Mouse (Mus musculus) stomach, embryonic 14.5 days (tissue): ENCODE results near the gene Trim58. TPM values are rescaled to one million over a fixed set of nuclear protein-coding genes. Genes with fewer than 3 reads are reported as not detected.

Experiments
- ATAC-seq: fragments of 200-750 bp; cut with Nextera tagmentation; 2 replicates; pipeline ENCODE4 v1.8.0; 2017; ENCODE audit warnings: low read depth, moderate TSS enrichment; ENCODE audit not compliant: insufficient number of reproducible peaks, insufficient read depth, low FRiP score
- H3K27ac ChIP-seq: fragments of 300-500 bp; sonication (generic); 2 replicates; pipeline ENCODE4 v1.5.1; 2014; ENCODE audit warnings: mild to moderate bottlenecking, low read length, moderate library complexity, mixed read lengths
- H3K27me3 ChIP-seq: fragments of 300-500 bp; sonication (generic); 2 replicates; pipeline ENCODE4 v1.6.1; 2014; ENCODE audit warnings: low read length, control low read depth, mixed read lengths; ENCODE audit not compliant: control insufficient read depth, insufficient read depth
- H3K36me3 ChIP-seq: fragments of 300-500 bp; sonication (generic); 2 replicates; pipeline ENCODE4 v1.6.1; 2014; ENCODE audit warnings: mild to moderate bottlenecking, control low read depth, low read length, moderate library complexity, mixed read lengths; ENCODE audit not compliant: control insufficient read depth, insufficient read depth
- H3K4me1 ChIP-seq: fragments of 300-500 bp; sonication (generic); 2 replicates; pipeline ENCODE4 v1.6.1; 2014; ENCODE audit warnings: low read length, control low read depth, mixed read lengths; ENCODE audit not compliant: control insufficient read depth, insufficient read depth
- H3K4me2 ChIP-seq: fragments of 300-500 bp; sonication (generic); replicated peaks from 2 replicates; pipeline ENCODE4 v1.6.1; 2014; ENCODE audit warnings: low read depth, low read length, control low read depth
- H3K4me3 ChIP-seq: fragments of 300-500 bp; sonication (generic); 2 replicates; pipeline ENCODE4 v1.5.1; 2014; ENCODE audit warnings: low read depth, low read length, control low read depth
- H3K9ac ChIP-seq: fragments of 300-500 bp; sonication (generic); replicated peaks from 2 replicates; pipeline ENCODE4 v1.6.1; 2014; ENCODE audit warnings: low read depth, mild to moderate bottlenecking, control low read depth, low read length, moderate library complexity, mixed read lengths
- H3K9me3 ChIP-seq: fragments of 300-500 bp; sonication (generic); 2 replicates; pipeline ENCODE4 v1.6.1; 2016; ENCODE audit warnings: low read depth, low read length, control low read depth; ENCODE audit not compliant: control insufficient read depth
- WGBS: fragments of 180-500 bp; shearing (Covaris S2); extraction: QIAGEN DNeasy Blood & Tissue Kit; methylation state at CpG from one replicate; pipeline ENCODE4 v1.1.7; 2014; 5-methylcytosine and 5-hydroxymethylcytosine counted together
- polyA plus RNA-seq: library from polyadenylated mRNA; unstranded; fragments of >200 nt; fragmentation: Nextera tagmentation; extraction: Ambion mirVana; gene quantifications from 2 replicates; pipeline ENCODE4 v1.2.1, GENCODE M21; 2014

Gene Trim58
- polyA plus RNA-seq, 1 experiment from 2014 or later: 0.14 TPM

DNA sequence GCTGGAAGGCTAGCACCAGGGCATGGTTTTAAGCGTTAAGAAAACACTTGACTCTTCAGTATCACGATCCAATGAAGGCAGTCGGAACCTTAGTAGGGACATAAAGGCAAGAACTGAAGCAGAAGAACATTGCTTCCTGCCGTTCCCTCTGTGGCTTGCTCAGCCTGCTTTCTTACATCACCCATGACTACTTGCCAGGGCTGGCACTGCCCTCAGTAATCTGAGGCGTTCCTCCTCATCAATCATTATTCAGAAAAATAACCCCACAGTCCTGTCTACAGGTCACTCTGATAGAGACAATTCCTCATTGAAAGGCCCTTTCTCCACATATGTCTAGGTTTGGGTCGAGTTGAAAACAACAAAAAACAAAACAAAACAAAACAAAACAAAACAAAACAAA is 33.2 kb upstream of the Trim58 start:
- Histone ChIP-seq H3K36me3 (no peaks in the 10 kb centered on the region), H3K4me1 (no peaks in the 10 kb centered on the region), H3K9ac (no peak overlapping the region), H3K9me3 (no peaks in the 10 kb centered on the region), H3K27me3 (no peaks in the 10 kb centered on the region), H3K4me3 (no peak overlapping the region), H3K4me2 (no peak overlapping the region), H3K27ac (no peak overlapping the region)
- WGBS: 77% methylated on average over 6 of the region's 6 CpGs
- no peak for ATAC-seq

DNA sequence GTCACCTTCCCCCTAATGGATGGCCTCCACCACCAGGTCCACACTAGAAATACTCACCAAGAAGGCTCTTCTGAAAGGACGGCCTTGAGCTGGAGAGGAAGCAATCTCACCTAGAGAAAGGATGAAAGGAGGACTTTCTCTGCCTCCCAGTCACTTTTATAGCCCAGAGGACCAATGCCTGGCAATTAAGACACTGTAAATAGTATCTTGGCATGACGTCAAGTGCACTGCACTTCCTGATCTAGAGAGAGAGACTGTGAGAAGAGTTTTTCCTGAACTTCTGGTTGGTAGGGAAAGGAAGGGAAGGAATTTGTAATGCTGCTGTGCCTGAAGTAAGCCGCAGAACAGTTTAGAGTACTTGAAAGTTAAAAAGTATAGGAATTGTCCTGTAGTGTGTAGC is 26.9 kb upstream of the Trim58 start:
- Histone ChIP-seq H3K4me2 (no peak overlapping the region), H3K27ac (no peak overlapping the region), H3K27me3 (no peaks in the 10 kb centered on the region), H3K4me3 (no peak overlapping the region), H3K9ac (no peak overlapping the region), H3K36me3 (no peaks in the 10 kb centered on the region), H3K4me1 (no peaks in the 10 kb centered on the region), H3K9me3 (no peaks in the 10 kb centered on the region)
- no peak for ATAC-seq
- WGBS: 76% methylated on average over 3 of the region's 3 CpGs

GRCm38 (mm10) chr11:58614526-58614925 is 25.7 kb upstream of the Trim58 start:
- no peaks in the 10 kb centered on the region for H3K9me3 ChIP-seq
- no peak overlapping the region for H3K9ac ChIP-seq
- no peaks in the 10 kb centered on the region for H3K27me3 ChIP-seq
- H3K36me3 ChIP-seq: no peaks in the 10 kb centered on the region
- no peak overlapping the region for H3K27ac ChIP-seq
- H3K4me2 ChIP-seq: no peak overlapping the region
- no peak for ATAC-seq
- no peak overlapping the region for H3K4me3 ChIP-seq
- H3K4me1 ChIP-seq: no peaks in the 10 kb centered on the region

DNA sequence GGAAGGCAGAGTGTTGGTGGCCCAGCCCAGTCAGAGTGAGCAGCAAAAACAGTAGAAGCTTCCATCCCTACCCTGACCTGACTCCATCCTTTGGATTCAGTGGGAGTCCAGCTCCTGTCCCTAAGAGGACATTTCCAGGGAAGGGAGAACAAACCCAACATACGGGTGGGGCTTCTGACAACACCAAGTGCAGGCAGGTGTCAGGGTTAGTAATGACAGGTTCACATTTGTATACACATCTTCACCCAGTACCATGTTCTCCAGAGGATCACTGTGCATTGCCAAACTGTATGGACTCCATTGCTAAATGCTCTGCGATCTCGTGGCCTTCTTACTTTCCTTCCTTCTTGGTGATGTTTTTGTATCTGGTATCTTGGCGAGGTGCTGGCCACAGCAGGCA is 24.3 kb upstream of the Trim58 start, which contains the start of gene 2210407C18Rik:
Gene 2210407C18Rik, minus strand, starts transcription at position 101 of the 400 bp plus-strand sequence.
- H3K4me3 ChIP-seq: no peak within 1 kb of the TSS
- no peaks in the 10 kb centered on the region for H3K27me3 ChIP-seq
- H3K9me3 ChIP-seq: no peaks in the 10 kb centered on the region
- WGBS: 86% methylated on average over 4 of the region's 4 CpGs
- H3K36me3 ChIP-seq: no peaks in the 10 kb centered on the region
- H3K9ac ChIP-seq: no peak within 1 kb of the TSS
- no peak within 1 kb of the TSS for H3K27ac ChIP-seq
- no peaks in the 10 kb centered on the region for H3K4me1 ChIP-seq
- no peak within 1 kb of the TSS for H3K4me2 ChIP-seq
- no peak for ATAC-seq

GRCm38 (mm10) chr11:58618369-58618768 is 21.9 kb upstream of the Trim58 start:
- H3K4me3 ChIP-seq: no peak overlapping the region
- no peak overlapping the region for H3K9ac ChIP-seq
- H3K27me3 ChIP-seq: no peaks in the 10 kb centered on the region
- H3K27ac ChIP-seq: no peak overlapping the region
- WGBS: 44% methylated on average over 3 of the region's 3 CpGs
- no peak for ATAC-seq
- no peaks in the 10 kb centered on the region for H3K9me3 ChIP-seq
- no peak overlapping the region for H3K4me2 ChIP-seq
- H3K36me3 ChIP-seq: no peaks in the 10 kb centered on the region
- no peaks in the 10 kb centered on the region for H3K4me1 ChIP-seq

DNA sequence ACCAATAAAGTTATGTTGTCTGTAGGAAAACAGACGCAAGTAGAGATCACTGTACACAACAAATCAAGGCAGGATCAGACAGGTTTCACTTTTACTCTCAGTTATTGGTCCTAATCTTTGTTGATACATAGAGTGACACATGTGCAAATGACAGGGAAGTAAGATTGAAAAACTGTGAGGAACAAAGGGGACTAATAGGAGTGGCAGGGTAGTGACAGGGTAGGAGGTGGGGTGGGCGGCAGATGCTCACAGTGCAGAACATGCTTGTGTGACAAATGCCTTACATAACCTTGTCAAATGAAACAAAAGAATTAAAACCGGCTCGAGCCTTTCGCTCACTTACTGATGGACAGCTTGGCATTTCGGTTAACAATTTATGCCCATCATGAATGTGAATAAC is 21.5 kb upstream of the Trim58 start:
- Histone ChIP-seq H3K9ac (no peak overlapping the region), H3K4me2 (no peak overlapping the region), H3K4me3 (no peak overlapping the region), H3K4me1 (no peaks in the 10 kb centered on the region), H3K27ac (no peak overlapping the region), H3K36me3 (no peaks in the 10 kb centered on the region), H3K9me3 (no peaks in the 10 kb centered on the region), H3K27me3 (no peaks in the 10 kb centered on the region)
- 65% methylated on average over 6 of the region's 6 CpGs for WGBS
- no peak for ATAC-seq

DNA sequence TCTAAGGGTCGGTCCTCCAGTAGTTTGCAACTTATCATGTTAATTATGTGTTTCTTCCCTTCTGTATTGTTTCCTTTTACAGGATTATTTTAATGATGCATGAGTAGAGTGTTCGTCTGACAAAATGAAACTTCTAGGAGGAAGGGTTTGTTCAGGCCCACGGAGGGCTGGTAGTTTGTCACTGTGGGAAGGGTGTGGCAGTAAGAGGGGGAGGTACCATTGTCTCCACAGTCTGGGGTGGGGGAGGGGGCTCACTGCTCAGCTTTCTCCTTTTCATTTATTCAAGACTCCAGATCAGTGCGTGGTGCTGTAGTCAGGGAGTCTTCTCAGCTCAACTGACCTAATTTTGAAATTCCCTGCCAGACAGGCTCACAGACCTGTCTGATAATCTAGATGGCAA is 14.1 kb upstream of the Trim58 start:
- no peaks in the 10 kb centered on the region for H3K36me3 ChIP-seq
- no peak overlapping the region for H3K4me3 ChIP-seq
- H3K27ac ChIP-seq: no peak overlapping the region
- ATAC-seq: no peak
- H3K4me1 ChIP-seq: no peaks in the 10 kb centered on the region
- H3K4me2 ChIP-seq: no peak overlapping the region
- H3K9me3 ChIP-seq: no peaks in the 10 kb centered on the region
- 49% methylated on average over 4 of the region's 4 CpGs for WGBS
- H3K27me3 ChIP-seq: no peaks in the 10 kb centered on the region
- no peak overlapping the region for H3K9ac ChIP-seq

GRCm38 (mm10) chr11:58630401-58630800 is 9.9 kb upstream of the Trim58 start, which contains the start of gene Olfr323:
Gene Olfr323 (minus strand): TSS chr11:58630501.
- Histone ChIP-seq H3K4me2 (no peak within 1 kb of the TSS), H3K27ac (no peak within 1 kb of the TSS), H3K9ac (no peak within 1 kb of the TSS), H3K9me3 (no peaks in the 10 kb centered on the region), H3K36me3 (no peaks in the 10 kb centered on the region), H3K27me3 (no peaks in the 10 kb centered on the region), H3K4me1 (no peaks in the 10 kb centered on the region), H3K4me3 (no peak within 1 kb of the TSS)
- ATAC-seq: no peak
- 63% methylated on average over 5 of the region's 5 CpGs for WGBS

DNA sequence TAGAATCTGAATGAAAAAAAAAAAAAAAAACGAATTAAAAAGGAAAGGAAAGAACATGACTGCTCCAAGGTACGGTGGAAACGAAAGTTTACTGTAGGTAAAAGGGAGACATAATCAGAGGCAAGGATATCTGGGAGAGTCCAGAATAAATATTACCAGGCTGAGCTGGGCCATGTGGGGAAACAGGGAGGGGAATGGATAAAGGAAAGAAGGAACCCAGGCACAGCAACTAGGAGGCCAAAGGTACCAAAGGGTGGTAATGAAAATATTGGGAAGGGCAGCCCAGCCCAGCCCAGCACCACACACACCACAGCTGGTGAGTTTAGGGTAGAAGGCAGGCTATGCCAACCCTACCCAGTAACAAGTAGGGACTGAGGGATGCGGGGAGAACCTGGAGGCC is 5.4 kb upstream of the Trim58 start:
- 52% methylated on average over 4 of the region's 4 CpGs for WGBS
- H3K4me2 ChIP-seq: no peak overlapping the region

More for the DNA sequence above, 5.4 kb upstream of the Trim58 start:
- no peak overlapping the region for H3K4me3 ChIP-seq
- no peaks in the 10 kb centered on the region for H3K4me1 ChIP-seq
- H3K9ac ChIP-seq: no peak overlapping the region
- no peak overlapping the region for H3K27ac ChIP-seq
- H3K9me3 ChIP-seq: no peaks in the 10 kb centered on the region
- no peaks in the 10 kb centered on the region for H3K27me3 ChIP-seq
- no peaks in the 10 kb centered on the region for H3K36me3 ChIP-seq
- 0 out of 2 replicates have a peak, but pooled peaks have one; percentile 33 for ATAC-seq
